Mouse (Mus musculus): ENCODE measurements at regions not wholly inside any gene's neighbourhood (a gene's known extent, or its start where the extent isn't known, plus 50 kb on each side); places are given as distances from the start of the nearest gene placed in this dataset.

GRCm38 (mm10) chr10:119131977-119132376 is 107.9 kb downstream of the Cand1 start:
- TF ChIP-seq CTCF (IDR thresholded peaks at IDR 0.05; ENCODE audit: borderline replicate concordance, insufficient read depth, low read length) (no peak), POLR2A (IDR thresholded peaks at IDR 0.05; ENCODE audit: low read depth, low read length) (no peak)

Measured in embryonic fibroblast, embryonic 13.5 days (primary cell).